Mouse (Mus musculus): Measurements from ENCODE around the gene Kif3a.

DNA sequence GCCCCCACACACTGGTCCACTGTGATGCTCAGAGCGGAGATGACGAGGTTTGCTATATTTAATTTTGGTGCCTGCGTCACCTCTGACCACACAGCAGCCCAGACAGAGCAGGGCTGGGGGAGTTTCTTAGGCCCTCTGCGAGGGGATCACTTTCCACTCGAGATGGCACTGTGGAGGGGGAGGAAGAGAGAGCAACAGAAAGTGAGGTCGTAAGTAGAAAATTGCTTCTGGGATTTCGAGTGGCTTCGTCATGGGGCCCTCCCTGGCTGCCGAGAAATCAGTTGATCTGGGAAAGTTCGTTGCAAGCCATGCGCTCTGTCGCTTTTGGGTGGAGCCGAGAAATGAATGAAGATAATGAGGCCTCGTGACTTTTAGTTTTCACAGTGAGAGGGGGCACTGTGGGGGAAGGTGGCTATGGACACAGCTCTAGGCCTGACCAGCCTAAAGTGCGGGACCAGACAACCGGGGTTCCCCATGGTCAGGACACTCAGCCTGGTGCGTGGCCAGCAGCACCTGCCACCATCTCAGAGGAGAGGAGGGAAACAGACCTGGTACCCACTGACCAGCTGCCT, 59.7 kb downstream of the Kif3a start:
- TF ChIP-seq POLR2A (IDR thresholded peaks at IDR 0.05; ENCODE audit: control insufficient read depth, extremely low read depth, insufficient read depth, low read length, poor library complexity) (no peak), CTCF (IDR thresholded peaks at IDR 0.05; ENCODE audit: borderline replicate concordance, control insufficient read depth, extremely low read depth, insufficient read depth, low read length, poor library complexity) (no peak)
